Mouse (Mus musculus): ENCODE results near the gene Mcoln3.

- TF ChIP-seq TAL1 (IDR thresholded peaks at IDR 0.05; ENCODE audit: low read length) (no peak), GATA1 (IDR thresholded peaks at IDR 0.05; ENCODE audit: low read length) (no peak)
Observed at GRCm38 (mm10) chr3:146174215-146174614, 57.0 kb downstream of the Mcoln3 start.
